Mouse (Mus musculus) CD4-positive naive resting alpha-beta T cell, adult 57 days (primary cell): ENCODE measurements around the gene Lims1. TPM values are rescaled to one million over a fixed set of nuclear protein-coding genes. Genes with fewer than 3 reads are reported as not detected.

ENCODE experiments used
- total RNA-seq: library from RNA; stranded (reverse); gene quantifications from one replicate; pipeline ENCODE4 v1.2.4, GENCODE M21; 2023

Gene Lims1
- total RNA-seq: 45.5 TPM

GRCm38 (mm10) chr10:58323028-58323991, at the start of gene Lims1:
Gene Lims1 (plus strand): TSS chr10:58323466.

GRCm38 (mm10) chr10:58446384-58447279, 123.4 kb downstream of the Lims1 start, which contains the start of gene Ranbp2:
Gene Ranbp2 (plus strand): TSS chr10:58446920.

Other genes with a start within 250 kb of the Lims1 start
- gene AW822073, start 98.5 kb upstream of the Lims1 start, total RNA-seq: not detected
- not detected for gene Duxf3, start 90.8 kb upstream of the Lims1 start, total RNA-seq
- not detected for gene Gm4981, start 86.8 kb upstream of the Lims1 start, total RNA-seq
- 46.1 TPM for gene Gcc2, start 68.0 kb upstream of the Lims1 start, total RNA-seq
- gene Ranbp2, start 123.5 kb downstream of the Lims1 start, total RNA-seq: 147 TPM
- gene Ccdc138, start 174.5 kb downstream of the Lims1 start, total RNA-seq: 3.5 TPM